Mouse (Mus musculus) MEL-GATA-1-ER (cell line): ENCODE data around the gene Trpm8.

Source experiments
- DNase-seq: peaks from one replicate; pipeline ENCODE4 v3.0.0-alpha.2; 2012; ENCODE audit warnings: low read depth; ENCODE audit errors: extremely low read depth

Gene Trpm8

DNA sequence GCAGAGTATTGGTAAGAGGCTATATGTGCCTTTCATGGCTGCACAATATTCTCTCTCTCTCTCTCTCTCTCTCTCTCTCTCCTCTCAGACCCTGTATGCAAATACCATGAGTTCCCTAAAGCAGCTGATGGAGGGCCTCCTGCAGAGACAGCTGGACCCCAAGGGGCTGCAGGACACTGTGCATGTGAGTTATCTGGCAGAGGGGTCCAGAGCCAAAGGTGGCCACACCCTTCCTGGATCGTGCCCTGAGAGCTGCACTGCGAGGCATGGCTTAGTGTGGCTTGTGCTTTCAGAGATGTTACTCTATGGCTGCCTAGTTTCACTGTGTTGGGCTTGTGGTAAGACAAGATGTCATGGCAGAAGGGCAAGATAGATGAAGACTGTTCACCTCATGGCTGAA is 29.8 kb upstream of the Trpm8 start:
- no peak for DNase-seq

DNA sequence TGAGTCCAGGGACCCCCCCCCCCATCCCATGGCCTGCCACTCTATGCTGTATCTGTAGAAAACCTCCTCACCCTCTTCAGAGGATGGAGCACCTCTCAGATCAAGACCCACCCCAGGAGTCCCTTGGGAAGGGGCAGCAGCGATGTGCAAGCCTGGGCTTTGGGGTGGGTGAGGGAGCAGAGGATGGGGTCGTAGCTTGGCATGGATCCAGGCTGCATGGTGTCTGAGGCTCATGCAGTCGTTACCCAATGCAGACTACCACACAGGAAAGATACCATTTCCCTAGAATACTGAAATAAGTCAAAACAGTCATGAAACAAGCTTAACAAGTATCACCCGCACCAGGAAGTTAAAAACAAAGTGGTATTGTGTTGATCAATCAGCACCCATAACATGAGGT is 28.8 kb upstream of the Trpm8 start:
- no peak for DNase-seq

DNA sequence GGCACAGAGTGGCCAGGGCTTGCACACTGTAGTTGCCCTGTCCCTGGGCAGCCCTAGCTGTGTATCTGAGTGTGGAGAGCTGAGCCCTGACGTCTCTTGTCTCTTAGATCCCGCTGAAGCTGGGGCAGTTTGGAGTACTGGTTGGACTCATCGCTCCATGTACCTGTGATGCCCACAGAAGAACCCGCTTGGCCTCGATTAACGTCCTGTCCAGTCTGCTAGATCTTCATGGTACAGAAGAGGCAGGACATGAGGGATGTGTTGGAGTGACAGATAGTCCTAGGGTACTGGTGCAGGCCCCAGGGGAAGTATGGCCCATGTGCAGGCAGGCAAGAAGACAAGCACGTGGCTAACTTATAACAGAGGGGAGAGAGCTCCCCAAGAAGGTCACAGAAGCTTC is 27.9 kb upstream of the Trpm8 start:
- no peak for DNase-seq

DNA sequence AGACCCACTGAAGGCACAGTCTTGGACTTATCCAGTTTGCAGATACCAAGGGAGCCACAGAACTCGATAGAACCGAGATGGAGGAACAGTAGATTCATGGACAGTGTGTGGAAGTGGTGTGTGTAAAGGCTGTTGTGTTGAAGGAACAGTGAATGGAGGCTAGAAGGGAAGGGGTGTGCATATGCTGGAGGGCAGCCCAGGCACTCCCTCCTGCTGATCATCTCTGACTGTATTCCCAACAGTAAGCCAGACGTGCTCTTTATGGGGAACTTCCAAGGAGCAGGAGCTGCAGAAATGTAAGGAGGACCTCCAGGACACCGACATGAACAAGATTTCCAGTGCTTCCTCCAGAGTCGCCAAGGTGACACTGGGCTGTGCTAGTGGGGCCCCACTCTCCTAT is 27.4 kb upstream of the Trpm8 start:
- DNase-seq: no peak

DNA sequence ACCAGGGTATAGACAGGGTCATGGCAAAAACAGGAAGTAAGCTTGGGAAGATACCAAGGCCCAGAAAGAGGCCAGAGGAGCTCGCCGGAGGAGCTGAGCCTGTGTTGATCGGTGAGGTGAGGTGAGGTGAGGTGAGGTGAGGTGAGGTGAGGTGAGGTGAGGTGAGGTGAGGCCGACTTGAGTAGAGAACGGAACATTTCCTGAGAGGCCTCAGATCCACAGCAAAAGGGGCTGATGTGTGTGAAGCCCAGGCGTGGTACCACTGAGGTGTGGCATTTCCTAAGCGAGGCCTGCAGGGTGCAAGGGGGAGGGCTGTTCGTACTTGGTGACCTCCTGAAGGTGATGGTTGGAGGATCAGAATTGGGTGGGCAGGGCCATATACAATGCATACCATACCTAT is 24.4 kb upstream of the Trpm8 start:
- DNase-seq: no peak

DNA sequence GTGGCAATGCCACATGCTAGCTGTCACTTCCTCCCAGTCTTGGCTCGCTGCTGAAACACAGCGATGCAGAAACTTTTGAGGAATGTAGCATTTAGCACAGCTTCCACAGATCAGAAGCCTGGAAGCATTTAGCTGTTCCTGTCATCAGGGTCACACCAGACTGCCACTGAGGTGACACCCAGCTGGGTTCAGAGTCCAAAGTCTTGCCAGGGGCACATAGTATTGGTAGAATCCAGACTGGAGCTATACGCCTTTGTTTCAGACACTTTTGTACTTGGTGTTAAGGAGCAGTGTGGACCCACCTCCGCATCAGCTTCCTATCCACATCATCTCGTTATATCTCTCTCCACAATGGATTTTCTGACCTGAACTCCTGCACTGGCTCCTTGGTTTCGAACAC is 23.9 kb upstream of the Trpm8 start:
- DNase-seq: no peak

DNA sequence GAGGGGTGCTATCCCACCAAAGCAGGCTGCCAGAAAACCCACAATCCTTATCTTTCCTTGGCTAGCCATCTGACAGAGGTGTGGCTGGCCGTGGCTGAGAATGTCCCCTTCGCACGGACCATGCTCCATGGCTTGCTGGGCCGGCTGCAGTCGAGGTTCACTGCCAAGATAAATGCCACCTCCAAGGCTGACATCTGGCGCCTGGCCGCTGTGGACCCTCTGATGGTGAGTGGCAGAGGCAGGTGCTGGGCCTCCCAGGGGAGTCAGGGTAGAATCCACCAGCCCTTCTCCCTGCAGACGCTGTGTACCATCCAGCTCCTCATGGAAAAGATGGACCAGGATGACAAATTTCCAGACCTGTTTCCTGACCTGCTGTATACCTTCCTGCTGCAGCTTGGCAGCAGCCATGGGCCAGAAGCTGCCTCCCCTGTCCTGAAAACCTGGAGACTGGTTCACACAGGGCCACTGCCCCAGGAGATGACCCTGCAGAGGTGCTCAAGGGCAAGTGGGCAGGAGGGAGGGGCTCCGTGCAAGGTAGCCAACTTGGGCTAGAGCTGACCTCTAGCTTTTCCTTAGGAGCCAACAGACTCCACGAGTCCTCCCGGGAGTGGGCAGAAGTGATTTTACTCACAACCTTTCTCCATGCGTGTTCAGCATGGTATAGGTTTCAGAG is 22.5 kb upstream of the Trpm8 start:
- no peak for DNase-seq

DNA sequence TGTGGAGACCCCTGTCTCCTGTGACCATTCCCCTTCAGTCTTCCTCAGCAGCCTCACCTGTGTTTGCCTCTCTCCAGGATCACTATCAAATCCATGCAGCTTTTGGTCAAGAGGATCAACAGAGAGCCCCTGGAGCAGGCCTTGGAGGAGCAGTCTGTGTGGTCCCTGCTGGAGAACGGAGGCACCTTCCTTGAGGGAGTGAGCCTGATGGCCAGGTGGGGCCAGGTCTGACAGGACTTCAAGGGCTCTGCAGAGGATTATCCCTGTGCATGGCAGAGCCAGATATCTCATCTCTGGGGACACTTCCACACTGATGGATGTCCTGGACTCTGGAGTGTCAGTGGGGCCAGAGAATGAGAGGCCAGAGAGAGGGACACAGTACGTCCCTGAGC is 22.0 kb upstream of the Trpm8 start:
- DNase-seq: no peak

DNA sequence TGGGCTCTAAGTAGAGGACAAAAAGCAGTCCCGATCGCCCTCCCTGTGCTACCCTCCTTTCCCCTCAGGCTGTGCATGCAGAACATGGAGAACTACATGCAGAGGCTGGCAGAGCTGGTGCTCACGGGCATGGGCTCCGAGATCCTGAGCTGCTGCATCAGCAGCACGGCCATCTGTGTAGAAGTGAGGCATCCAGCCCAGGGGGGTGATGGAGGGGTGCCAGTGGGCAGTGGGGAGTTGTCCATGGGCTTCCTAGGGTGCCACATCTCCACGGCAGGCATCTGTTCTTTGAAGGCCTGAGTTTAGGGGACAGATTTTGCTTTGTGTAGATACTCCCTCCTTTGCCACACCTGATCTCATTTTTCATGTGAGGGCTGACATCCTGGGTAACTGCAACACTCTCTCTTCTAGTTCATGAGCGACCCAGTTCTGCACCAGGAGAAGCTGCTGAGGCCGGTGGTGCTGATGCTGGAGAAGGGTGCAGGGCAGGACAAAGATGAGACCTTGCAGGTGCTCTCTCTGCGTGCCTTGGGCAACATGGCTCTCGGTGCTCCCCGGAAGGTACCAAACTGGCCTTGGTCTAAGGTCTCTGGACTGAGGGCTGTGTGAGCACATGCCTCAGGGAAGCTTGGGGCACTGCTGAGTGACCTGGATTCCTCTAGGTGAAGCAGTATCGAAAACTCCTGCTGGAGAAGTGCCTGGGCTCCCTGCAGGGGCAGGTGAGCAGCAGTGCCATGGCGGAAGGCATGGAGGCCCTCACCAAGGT is 21.3 kb upstream of the Trpm8 start:
- DNase-seq: no peak

DNA sequence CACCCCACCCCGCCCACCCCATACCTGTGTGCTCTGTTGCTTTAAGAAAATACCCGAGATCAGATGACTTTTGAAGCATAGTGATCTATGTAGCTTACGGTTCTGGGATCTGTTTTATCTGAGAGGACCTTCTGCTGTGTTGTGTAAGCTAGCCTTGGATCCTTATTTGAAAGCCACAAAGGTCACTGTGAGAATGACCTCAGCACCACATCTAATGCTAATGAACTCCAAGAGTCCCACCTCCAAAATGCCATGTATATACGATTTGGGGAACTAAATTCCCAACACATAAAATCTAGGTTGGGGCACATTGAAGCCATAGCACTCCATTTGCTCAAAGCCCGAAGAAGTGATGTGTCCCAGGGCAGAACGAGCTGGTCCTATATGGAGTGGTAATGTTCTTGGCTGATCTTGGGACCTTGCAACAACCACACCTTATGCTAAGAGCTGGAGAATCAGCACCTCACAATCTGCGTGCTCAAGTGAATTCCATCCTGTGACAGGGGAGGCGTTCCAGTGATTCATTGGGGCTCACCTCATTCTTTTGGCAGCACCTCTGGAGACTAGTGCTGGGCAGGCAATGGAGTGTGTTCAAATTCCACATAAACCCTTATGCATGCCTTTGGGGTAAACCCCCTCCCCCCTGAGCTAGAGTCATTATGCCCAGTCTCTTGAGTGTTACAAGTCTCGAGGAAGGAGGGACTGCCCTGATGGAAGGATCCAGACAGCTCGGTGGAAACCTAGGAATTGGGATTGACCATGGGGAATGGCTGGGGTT is 20.4 kb upstream of the Trpm8 start:
- DNase-seq: no peak

DNA sequence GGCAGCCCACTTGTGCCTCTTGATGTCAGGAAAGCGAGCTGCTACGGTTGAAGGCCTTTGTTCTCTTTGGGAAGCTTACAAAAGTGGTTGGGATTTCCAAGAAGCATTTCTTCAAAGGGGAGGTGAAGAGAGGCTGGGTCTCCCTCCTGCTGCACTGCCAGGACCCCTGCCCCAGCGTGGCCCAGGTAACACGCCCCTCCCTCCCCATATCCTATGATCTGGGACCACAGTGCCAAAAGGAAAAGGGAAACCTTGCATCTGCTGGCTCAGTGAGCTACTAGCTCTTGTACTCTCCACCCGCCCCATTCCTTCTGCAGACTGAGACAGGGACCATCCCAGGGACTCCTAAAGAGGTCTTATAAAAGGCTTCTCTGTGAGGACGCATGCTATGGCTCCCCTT is 19.8 kb upstream of the Trpm8 start:
- no peak for DNase-seq

DNA sequence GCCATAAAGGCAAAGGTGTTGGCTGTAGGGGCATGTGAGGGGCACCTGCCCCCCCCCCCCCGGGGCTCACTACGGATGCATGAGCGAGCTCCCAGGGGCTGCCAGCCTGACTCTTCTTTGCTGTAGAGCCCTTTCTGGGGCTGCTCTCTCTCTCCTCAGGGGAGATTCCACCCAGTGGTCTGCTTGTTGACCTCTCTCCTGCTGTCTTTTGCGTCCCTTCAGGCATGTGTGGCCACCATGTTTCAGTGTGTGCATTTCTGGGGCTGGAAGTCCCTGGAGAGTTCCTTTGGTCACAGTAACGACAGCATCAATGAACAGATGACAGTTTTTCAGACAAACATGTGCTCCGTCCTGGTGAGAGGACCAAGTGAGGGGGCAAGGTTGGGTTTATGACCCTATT is 19.1 kb upstream of the Trpm8 start:
- no peak for DNase-seq

DNA sequence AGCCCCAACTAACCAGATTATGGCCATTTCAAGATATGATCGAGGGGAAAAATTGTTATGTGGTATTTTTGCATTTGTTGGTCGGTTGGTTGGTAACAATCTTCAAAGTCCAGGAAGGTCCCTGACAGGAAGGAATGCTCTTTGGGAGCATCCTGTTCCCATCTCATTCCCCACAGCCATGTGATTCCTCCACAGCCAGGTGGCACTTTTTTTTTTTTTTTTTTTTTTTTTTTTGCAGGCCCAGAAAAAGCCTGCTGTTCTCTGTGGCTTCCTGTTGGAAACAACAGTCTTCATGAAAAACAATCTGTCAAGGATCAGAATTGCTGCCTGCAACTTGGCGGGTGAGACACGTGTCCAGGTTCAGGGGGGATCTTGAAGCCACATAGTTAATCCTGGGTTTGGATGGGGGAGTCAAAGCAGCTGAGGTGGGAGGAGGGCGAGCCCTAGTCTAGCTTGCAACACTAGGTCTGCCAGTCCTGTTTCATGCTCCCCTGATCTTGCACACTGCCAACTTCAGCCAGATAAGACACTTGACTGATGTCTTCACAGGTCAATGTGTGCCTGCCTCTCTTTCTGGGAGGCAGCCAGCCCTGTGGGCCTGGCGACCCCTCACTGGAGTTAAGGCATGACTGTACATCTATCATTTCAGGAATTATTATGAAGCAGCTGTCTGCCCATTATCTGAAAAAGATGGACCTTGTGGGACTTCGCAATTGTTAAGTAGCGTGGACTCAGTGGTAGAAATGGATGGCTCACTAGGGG is 18.4 kb upstream of the Trpm8 start:
- DNase-seq: no peak

DNA sequence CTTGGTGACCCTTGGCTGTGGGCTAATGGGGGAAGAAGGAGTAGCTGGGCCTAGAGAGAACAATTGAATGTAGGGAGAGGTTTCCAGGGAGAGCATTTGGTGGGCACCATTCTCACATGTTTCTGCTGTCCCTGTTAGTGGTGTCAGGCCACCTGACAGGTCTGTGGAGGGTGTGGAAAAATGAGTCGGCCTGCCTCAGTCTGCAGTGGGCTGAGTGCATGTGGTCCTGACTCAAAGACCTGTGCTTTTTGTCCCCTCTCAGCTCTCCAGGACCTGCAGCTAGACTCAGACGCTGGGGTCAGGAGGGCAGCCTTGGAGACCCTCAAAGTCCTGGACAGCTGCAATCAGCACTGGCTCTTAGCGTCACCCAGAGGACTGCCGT is 17.8 kb upstream of the Trpm8 start:
- DNase-seq: no peak

DNA sequence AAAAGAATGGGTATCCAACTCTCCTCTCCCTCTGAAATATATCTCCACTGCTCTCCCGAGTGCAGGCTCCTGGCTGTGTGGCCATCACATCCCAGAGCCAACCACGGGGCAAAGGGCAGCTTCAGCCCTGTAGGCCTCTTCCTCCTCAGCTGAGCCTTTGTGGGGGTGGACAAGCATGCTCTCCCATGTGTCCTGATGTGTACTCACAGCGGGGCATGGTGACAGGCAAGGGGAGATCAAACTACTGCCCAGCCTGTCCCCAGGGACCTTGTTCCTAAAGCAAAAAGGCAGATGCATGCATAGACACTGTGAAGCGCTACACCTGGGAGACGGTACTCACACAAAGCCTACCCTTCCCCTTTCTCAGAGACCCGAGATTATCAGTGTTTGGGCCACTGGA is 17.3 kb upstream of the Trpm8 start:
- DNase-seq: no peak

DNA sequence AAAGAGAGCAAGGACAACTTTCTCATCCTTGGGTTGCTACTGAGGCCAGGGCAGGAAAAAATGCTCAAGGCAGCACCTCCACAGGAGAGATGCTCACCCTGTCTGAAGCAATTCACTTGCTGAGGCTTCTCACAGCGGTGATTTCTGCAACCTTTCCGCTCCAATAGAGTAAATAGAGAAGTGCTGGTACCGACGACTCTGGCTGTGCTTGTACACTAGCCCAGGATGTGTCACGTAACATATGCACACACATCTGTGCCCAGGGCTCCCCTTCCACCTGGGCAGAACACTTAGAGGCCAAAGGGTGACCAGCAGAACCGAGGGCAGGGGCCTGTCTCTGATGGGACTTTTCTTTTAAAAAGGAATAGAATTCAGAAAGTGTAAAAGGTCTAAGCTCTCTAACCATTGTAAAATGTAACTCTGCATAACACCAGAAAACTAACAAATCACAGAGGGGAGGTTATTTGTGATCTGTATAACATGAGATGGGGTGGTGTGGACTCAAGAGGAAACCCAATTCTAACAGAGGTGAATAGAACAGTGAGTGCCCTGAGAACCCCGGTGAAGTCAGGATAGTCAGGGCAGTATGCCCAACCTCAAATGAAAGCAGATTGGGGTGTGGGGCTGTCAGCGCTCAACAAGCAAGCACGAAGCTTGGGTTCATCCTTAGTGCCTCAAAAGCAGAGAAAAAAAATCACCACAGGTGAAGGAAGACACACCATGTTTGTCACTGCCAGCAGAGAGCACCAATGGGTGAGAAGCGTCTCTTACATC is 16.7 kb upstream of the Trpm8 start:
- no peak for DNase-seq

DNA sequence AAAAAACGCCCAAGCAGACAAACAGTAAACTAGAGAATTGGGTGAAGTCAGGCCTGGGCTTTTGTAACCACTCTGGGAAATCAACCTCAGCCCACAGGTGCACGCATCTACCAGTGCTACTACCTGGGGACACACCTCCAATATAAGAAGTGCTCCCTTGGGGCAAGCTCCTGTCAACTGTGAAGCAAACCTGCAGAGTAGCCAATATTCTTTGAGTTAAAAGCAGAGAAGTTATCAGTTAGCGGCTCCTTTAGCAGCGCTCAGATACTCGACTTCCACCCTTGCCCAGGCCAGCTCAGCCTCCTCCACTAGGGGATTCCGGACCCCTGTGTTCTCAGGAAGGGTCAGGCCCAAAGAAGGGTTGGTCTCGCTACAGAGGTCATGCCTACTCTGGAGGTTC is 15.8 kb upstream of the Trpm8 start:
- no peak for DNase-seq

DNA sequence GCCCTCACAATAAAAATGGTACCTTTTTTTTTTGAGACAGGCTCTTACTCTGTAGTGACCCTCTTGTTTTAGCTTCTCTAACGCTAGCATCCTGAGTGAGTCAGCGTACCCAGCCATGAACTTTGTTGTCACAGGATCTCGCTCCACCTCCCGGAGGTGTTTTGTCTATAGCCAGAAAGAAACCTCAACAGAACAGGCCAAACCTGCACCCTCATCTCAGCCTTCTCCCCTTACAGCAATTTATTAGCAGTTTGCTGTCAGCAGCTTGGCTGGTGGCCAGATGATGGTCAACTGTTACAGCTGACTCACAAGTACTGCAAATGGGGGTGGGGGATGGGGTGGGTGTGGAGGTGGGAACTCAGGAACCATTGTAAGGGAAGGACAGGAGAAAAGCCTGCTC is 15.2 kb upstream of the Trpm8 start:
- DNase-seq: peak; percentile 58

DNA sequence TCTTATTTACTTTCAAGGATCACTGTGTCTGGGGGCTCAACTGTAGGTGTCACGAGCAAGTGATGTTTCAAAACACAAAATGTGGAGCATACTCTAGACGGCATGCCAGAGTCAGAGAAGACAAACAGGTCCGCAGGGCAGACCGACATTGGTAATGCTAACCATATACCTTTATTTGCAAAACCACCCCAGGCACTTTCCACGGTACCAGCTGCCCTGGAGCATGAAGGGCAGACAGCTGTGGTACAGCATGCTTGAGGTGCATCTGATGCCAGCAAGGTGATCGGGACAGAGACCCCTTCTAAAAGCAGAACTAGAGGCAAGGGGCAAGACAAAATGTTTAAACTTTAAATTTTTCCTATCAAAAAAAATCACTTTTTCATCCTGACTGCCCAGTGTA is 14.5 kb upstream of the Trpm8 start:
- no peak for DNase-seq

DNA sequence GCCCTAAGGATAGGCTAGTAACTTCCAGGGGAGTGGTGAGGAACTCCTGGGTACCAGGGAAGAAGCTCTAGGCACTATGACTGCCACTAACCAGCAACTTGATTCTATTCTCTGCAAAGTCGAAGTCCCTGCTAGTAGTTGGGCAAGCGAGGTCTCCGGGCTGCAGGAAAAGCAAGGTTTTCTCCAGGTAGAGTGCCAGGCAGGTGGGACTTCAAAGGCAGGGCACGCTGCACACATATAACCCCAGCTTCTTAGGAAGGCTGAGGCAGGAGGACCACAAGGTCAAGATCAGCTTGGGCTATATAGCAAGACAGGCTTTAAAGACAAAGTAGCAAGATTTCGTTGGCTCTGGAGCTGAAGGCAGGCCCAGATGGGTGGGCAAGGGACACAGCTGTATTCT is 13.7 kb upstream of the Trpm8 start:
- no peak for DNase-seq

DNA sequence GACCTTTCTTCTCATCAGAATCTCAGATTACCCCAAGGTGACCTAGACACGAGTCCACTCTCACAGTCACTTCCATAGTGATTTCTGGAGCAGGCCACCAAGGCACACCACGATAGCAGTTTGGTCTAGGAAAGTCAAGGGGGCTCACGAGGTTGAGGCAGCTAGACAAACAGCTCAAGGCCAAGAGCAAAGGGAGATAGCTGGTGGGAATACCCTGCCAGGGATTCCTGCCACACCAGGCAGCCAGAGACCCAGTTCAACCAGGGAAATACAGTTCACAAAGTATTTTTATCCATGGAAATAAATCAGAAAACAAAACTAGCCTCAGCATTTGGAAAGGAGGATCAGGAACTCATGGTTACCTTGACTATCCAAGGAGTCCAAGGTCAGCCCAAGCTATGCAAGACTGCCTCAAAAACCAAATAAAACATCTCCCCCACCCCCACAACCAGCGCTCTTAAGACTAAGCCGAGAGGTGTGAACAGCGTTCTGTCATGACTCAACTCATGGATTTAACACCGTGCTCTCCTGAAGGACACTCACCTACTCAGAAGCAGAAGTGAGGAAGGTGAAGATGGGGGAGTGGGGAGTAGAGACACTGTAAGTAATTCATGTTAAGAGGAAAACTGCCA is 13.1 kb upstream of the Trpm8 start:
- no peak for DNase-seq
